Mouse (Mus musculus): ENCODE measurements at regions not wholly inside any gene's neighbourhood (a gene's known extent, or its start where the extent isn't known, plus 50 kb on each side); places are given as distances from the start of the nearest gene placed in this dataset.
"Not testable (repeated sequence)": the region's sequence is repeated elsewhere in the genome, so short reads cannot be mapped to it uniquely, and the experiment has no call there.

GRCm38 (mm10) chr6:140816359-140816758 lies 87.3 kb downstream of the Gm11077 start:
- no peak for DNase-seq (ENCODE audit: low read depth, low spot score)

DNA sequence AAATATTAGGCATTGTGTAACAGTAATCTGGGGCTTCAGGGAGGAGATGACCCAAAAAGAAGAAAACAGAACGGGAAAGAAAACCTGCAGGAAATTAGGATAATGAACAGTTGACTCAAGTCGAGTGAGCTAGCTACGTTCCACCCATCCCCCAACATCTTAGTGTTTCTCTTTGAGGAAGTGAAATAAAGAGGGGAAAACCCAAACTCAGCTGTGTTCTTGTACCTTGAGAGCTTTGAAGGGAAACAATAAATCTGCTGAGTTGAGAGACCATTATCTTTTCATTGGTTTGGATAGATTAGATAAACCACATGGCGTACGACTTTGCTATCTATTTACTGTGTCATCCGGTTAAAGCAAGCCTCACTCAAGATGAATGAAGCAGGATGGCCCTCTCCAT lies 87.7 kb downstream of the Gm11077 start:
- no peak for DNase-seq (ENCODE audit: low read depth, low spot score)

DNA sequence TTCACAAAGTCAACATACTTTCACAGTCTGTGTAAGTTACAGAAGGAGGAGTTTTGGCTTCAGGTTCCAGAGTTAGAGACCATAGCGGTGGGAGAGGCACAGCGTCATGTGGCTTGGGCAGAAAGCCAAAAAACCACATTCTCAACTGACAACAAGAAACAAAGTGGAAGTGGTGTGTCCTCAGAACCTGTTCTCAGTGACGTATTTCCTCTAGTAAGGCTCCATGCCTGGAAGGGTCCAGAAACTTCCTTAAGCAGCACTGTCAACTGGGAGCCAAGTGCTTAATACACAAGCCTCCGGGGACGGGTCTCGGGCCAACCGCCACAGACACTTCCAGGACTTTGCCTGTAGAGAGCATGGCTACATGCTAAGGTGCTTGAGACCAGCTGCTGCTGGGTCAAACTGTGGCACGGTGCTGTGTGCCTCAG lies 90.4 kb downstream of the Gm11077 start:
- no peak for DNase-seq (ENCODE audit: low read depth, low spot score)

DNA sequence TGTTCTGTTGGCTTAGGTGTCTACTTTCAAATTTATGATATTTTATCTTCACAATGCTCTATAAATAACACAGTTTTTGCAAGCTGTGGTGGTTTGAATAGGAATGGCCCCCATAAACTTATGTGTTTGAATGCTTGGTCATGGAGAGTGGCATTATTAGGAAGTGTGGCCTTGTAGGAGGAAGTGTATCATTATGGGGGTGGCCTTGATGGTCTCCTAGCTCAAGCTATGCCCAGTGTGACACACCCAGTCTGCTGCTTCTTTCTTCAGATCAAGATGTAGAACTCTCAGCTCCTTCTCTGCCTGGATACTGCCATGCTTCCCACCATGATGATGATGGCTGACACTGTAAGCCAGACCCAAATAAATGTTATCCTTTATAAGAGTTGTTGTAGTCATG lies 97.4 kb downstream of the Gm11077 start:
- DNase-seq (ENCODE audit: low read depth, low spot score): no peak

GRCm38 (mm10) chr6:140827651-140828050 lies 98.6 kb downstream of the Gm11077 start:
- DNase-seq (ENCODE audit: low read depth, low spot score): no peak

- no peak for DNase-seq (ENCODE audit: low read depth, low spot score)
These were observed 114.4 kb downstream of the Gm11077 start for GRCm38 (mm10) chr6:140843292-140843991.

- no peak for DNase-seq (ENCODE audit: low read depth, low spot score)
These were observed 118.1 kb downstream of the Gm11077 start for GRCm38 (mm10) chr6:140847165-140847564.

DNA sequence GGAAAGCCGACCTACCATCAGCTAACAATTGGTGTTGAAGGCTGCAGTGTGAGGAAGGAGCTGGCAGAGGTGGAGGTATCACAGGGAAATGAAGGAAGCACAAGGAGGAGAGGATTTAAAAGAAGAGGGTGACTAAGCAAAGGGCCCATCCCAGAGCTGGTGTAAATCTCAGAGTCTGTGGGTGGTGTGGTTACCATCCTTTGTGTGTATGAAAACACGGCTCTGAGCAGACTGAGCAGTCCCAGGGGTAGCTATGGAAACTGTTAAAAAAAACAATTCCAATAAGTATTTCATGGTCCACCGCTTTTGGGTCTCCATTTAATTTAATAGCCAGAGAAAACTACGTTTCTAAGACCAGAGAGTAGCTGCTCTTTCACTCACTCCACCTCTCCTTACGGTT lies 123.3 kb downstream of the Gm11077 start:
- DNase-seq (ENCODE audit: low read depth, low spot score): no peak

DNA sequence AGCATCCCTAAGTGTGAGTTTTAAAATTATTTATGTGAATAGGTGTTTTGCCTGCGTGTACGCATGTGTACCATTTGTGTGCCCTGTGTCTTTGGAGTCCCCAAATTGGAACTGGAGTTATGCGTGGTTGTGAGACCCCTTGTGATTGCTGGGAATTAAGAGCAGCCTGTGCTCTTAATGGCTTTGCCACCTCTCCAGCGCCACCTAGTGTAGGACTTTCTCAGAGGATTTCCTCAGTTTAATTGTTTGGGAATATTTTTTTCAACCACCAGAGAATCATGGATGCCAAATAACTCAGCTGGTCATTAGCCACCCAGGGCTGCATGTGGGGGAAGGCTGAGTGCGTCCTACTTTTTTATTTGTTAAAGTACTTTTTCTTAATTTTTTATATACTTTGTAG lies 124.4 kb downstream of the Gm11077 start:
- DNase-seq (ENCODE audit: low read depth, low spot score): peak; percentile 26

- DNase-seq (ENCODE audit: low read depth, low spot score): no peak
These were observed 125.6 kb downstream of the Gm11077 start for GRCm38 (mm10) chr6:140854691-140855090.

GRCm38 (mm10) chr6:140856468-140857117 lies 127.5 kb downstream of the Gm11077 start:
- DNase-seq (ENCODE audit: low read depth, low spot score): no peak

DNA sequence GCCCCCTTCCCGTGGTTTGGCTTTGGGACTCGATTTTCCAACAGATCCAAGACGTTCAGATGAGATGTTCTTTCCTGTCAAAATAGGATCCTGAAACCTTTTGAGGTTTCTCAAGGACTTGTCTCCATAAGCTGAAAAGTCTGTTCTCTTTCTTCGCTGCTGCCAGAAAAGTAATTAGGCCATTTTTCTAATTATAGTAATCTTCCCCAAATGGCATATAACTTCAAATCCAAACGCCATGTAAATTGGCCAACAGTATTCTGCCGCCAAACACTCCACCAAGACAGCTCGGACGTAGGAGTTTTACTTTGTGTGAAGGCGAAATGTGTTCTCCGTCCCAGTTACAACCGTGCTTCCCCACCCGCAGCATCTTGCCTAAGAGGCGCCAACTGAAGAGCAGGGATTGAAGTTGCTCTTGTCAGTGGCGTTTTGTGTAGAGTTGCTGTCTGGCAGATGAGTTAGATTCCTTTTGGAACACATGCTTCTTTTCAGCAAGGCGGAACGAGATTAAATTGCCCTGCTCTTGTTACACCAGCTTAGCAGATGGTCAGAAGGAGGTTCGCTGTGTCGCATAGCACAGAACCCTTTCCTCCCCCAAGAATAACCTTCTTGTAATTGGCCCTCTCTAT lies 128.1 kb downstream of the Gm11077 start:
- DNase-seq (ENCODE audit: low read depth, low spot score): no peak

DNA sequence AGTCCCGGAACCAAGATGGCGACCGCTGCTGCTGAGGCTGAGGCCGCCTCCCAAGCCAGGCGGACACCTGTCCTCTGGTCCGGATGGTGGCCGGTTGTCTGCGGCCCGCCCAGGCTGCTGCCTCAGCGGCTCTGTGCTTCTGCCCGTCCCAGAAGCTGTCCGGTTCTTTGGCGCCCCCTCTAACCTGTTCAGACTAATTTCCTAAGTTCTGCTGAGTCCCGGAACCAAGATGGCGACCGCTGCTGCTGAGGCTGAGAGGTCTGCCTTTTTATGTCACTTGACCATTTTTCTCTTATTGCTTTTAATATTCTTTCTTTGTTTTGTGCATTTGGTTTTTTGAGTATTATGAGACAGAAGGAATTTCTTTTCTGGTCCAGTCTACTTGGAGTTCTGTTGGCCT lies 140.4 kb downstream of the Gm11077 start:
- not testable (repeated sequence) for DNase-seq (ENCODE audit: low read depth, low spot score)

DNA sequence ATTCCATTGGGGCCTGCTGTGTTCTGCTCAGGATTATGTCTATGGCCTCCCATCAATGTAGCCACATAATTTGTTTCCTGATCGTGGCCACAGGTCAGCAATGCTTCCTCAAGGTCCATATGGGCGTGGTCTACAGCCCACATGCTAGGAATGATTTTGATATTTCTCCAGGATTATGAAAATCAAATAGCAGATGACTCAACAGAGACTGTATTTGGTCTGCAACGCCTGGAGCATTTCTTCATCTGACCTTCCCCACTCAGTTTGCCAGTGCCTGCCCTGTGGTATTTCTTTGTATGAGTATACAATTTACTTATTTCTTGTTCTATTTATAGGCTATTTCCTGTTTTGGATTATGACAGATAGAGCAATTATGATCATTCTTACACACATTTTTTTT lies 145.7 kb downstream of the Gm11077 start:
- DNase-seq (ENCODE audit: low read depth, low spot score): no peak

DNA sequence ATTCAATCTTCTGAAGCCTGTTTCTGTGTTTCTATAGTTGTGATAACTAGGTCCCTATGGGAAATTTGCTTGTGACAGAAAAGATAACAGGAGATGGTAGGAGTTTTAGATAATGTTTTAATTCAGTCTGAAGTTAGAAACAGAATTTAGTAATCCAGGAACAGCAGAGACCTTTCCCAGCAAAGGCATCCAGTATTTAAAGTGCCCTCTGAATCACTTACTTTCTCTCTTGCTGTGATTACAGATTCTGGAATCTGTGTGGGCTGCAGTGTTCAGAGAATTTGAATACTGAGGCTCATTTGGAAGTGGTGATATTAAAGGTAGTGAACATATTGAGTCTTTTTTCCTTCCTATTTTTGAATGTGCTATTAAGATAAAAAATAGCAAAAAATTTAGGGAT lies 154.6 kb downstream of the Gm11077 start:
- no peak for DNase-seq (ENCODE audit: low read depth, low spot score)

GRCm38 (mm10) chr6:140888610-140889009 lies 159.5 kb downstream of the Gm11077 start:
- no peak for DNase-seq (ENCODE audit: low read depth, low spot score)

GRCm38 (mm10) chr6:140890060-140890459 lies 161.0 kb downstream of the Gm11077 start:
- no peak for DNase-seq (ENCODE audit: low read depth, low spot score)

- no peak for DNase-seq (ENCODE audit: low read depth, low spot score)
These were observed 161.5 kb downstream of the Gm11077 start for GRCm38 (mm10) chr6:140890591-140890990.

DNA sequence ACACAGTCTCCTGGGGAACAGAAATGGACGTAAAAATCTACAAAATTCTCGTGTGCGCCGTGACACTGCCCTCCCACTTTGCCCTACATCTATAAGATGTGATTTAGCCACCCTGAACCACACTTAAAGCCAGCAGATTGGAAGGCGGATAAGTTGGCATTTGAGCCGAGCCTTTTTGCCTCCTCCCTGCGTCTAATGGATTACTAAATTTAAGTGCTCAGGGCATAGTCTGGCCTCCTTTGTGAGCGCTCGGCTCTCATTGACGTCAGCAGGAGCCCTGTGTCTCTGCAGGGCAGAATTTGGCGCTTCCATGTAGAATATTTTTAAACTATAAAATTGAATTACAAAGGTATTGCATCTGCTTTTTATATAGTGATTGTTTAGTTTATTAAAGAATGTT lies 165.4 kb downstream of the Gm11077 start:
- peak; percentile 4 for DNase-seq (ENCODE audit: low read depth, low spot score)

- no peak for DNase-seq (ENCODE audit: low read depth, low spot score)
These were observed 166.4 kb downstream of the Gm11077 start for GRCm38 (mm10) chr6:140895441-140895840.

DNA sequence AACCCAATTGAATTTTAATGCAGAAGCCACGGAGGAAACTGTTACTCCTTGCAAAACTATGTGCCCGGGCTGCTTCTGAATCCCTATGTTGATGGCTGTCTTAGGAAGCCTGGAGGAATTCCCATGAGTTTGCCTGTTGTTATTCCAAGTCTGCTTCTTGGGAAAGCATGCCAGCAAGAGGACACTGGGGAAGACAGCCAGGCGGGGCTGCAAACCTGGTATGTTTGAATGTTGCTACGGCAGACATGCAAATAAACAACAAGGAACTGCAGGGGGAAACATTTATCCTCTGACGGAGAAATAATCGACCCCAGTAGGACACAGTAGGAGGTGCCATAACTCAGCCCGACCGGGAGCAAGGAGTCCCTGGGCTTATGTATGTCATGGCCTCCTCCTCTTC lies 168.0 kb downstream of the Gm11077 start:
- no peak for DNase-seq (ENCODE audit: low read depth, low spot score)

DNA sequence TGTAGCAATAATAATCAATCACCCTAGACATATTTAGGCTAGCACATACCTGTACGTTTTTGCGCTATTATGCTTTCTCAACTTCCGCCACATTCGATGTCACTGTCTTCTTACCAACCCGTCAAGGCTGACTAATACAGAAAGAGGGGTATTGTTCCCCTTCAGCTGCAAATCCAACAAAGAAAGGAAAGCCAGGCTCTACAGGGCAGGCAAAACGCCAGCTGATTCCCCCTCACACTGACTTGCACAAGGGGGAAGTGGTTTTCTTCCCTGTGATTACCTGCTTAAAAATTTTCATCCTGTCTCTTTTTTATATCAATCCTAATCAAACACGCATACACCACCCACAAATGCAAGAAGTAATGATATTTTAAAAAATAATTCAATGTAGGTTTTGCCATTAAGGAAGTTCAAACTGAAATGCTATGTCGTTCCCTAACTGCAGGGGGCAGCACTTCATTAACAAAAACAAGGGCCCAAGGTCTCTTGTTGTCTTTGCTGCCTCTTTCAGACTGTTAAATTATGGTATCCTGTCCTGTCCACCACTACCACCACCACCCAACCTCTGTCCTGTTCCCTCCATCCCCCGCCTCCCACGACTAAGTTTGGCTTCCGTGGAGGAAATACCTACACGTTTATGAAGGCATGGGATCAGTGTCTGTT lies 195.4 kb downstream of the Gm11077 start:
- peak; percentile 20 for DNase-seq (ENCODE audit: low read depth, low spot score)
